ENCODE assay signal across 14 mouse cellular contexts in genomic region chr11:76497066-76497768, GRCm38 (mm10).
DNase-seq lines count a peak whose midpoint lies in the region; ATAC-seq and TF ChIP-seq lines count a peak whose summit lies in the region.
"Had no signal": no experiment of that assay in that cellular context is flagged by ENCODE, and none has a peak within 500 bp of the region (broad histone marks: within the 10 kb centered on the region; RNA-seq: fewer than 3 reads in every experiment).

No protein-coding gene starts in this region.

- no peak overlapping the region for H3K4me3 ChIP-seq in heart, embryonic 11.5 days (ENCODE audit: low read depth, low read length)
- H3K4me3 ChIP-seq in lung, postnatal 0 days (ENCODE audit: low read depth, low read length) = no peak overlapping the region
- no peak overlapping the region for H3K4me3 ChIP-seq in intestine, embryonic 15.5 days (replicated peaks)
- H3K4me3 ChIP-seq: embryonic facial prominence, embryonic 12.5 days; forebrain, embryonic 12.5 days; hindbrain, embryonic 13.5 days; midbrain, embryonic 12.5 days had no signal

- 57% methylated on average over 9 of the region's 9 CpGs for WGBS in heart, embryonic 11.5 days (ENCODE audit: insufficient replicate concordance)
- 50% methylated on average over 9 of the region's 9 CpGs for WGBS in lung, postnatal 0 days
- WGBS in intestine, embryonic 15.5 days = 77% methylated on average over 9 of the region's 9 CpGs

- peak overlapping the region; percentile 46; the same call in 1 of the 2 replicates for H3K9ac ChIP-seq in heart, embryonic 11.5 days (ENCODE audit: low read depth, low read length)
- no peak overlapping the region for H3K9ac ChIP-seq in lung, postnatal 0 days (replicated peaks; ENCODE audit: low read depth)
- H3K9ac ChIP-seq in intestine, embryonic 15.5 days = no peak overlapping the region
- H3K9ac ChIP-seq: embryonic facial prominence, embryonic 12.5 days; forebrain, embryonic 12.5 days; liver, embryonic 14.5 days; midbrain, embryonic 12.5 days had no signal

- H3K4me1 ChIP-seq in heart, embryonic 11.5 days (ENCODE audit: control insufficient read depth, insufficient read depth, low read length) = peaks cover 55% of the 10 kb centered on the region
- H3K4me1 ChIP-seq in lung, postnatal 0 days (ENCODE audit: insufficient read depth, low read depth, low read length) = peaks cover 22% of the 10 kb centered on the region
- peaks cover 27% of the 10 kb centered on the region for H3K4me1 ChIP-seq in intestine, embryonic 15.5 days (replicated peaks)

- H3K27me3 ChIP-seq in heart, embryonic 11.5 days (ENCODE audit: control insufficient read depth, insufficient read depth, low read length) = no peaks in the 10 kb centered on the region
- no peaks in the 10 kb centered on the region for H3K27me3 ChIP-seq in lung, postnatal 0 days (replicated peaks; ENCODE audit: insufficient read depth, low read length)
- no peaks in the 10 kb centered on the region for H3K27me3 ChIP-seq in intestine, embryonic 15.5 days (replicated peaks)
- H3K27me3 ChIP-seq: embryonic facial prominence, embryonic 12.5 days; hindbrain, embryonic 13.5 days had no signal

- no peaks in the 10 kb centered on the region for H3K36me3 ChIP-seq in heart, embryonic 11.5 days (ENCODE audit: control insufficient read depth, insufficient read depth, low read length)
- no peaks in the 10 kb centered on the region for H3K36me3 ChIP-seq in lung, postnatal 0 days (ENCODE audit: insufficient read depth, low read length)
- no peaks in the 10 kb centered on the region for H3K36me3 ChIP-seq in intestine, embryonic 15.5 days
- H3K36me3 ChIP-seq: embryonic facial prominence, embryonic 12.5 days; forebrain, embryonic 12.5 days; hindbrain, embryonic 13.5 days; midbrain, embryonic 12.5 days had no signal

- TF ChIP-seq CTCF in lung, postnatal 0 days (IDR thresholded peaks at IDR 0.05) = no peak

- H3K27ac ChIP-seq in heart, embryonic 11.5 days (ENCODE audit: low read depth, low read length) = peak overlapping the region; percentile 41
- peak overlapping the region; percentile 47; the same call in 1 of the 2 replicates for H3K27ac ChIP-seq in lung, postnatal 0 days (ENCODE audit: low read length)
- H3K27ac ChIP-seq in intestine, embryonic 15.5 days = no peak overlapping the region
- H3K27ac ChIP-seq: embryonic facial prominence, embryonic 12.5 days; forebrain, embryonic 12.5 days; hindbrain, embryonic 13.5 days; liver, embryonic 14.5 days; midbrain, embryonic 12.5 days had no signal

- no peak overlapping the region for H3K4me2 ChIP-seq in heart, embryonic 11.5 days
- no peak overlapping the region for H3K4me2 ChIP-seq in lung, postnatal 0 days (replicated peaks; ENCODE audit: low read depth, low read length)
- no peak overlapping the region for H3K4me2 ChIP-seq in intestine, embryonic 15.5 days (replicated peaks)
- H3K4me2 ChIP-seq: embryonic facial prominence, embryonic 12.5 days; forebrain, embryonic 12.5 days; hindbrain, embryonic 13.5 days; midbrain, embryonic 12.5 days had no signal

- no peak for DNase-seq in heart, adult 11 months
- DNase-seq in lung, postnatal 0 days (ENCODE audit: low spot score) = peak; percentile 67
- DNase-seq in lung, postnatal 14 days = no peak
- DNase-seq in heart, postnatal 4 days = peak; percentile 41
- peak; percentile 36 to 49 for DNase-seq in thymus, postnatal 10 days (ENCODE audit: low spot score in 2 of 2)
- DNase-seq: cerebellum, adult 9-10 months had no signal

- ATAC-seq in heart, embryonic 11.5 days (replicated peaks; ENCODE audit: insufficient number of reproducible peaks, low FRiP score, low TSS enrichment) = no peak
- peak; percentile 11; the same call in 1 of the 2 replicates for ATAC-seq in lung, postnatal 0 days
- no peak for ATAC-seq in intestine, embryonic 15.5 days
- ATAC-seq in erythroid progenitor cell, adult 5-6 weeks (replicated peaks; ENCODE audit: low FRiP score, poor library complexity, severe bottlenecking) = no peak

- TF ChIP-seq EP300 in lung, postnatal 0 days (IDR thresholded peaks at IDR 0.05) = no peak

- no peaks in the 10 kb centered on the region for H3K9me3 ChIP-seq in heart, embryonic 11.5 days (replicated peaks; ENCODE audit: control insufficient read depth, low read length)
- no peaks in the 10 kb centered on the region for H3K9me3 ChIP-seq in lung, postnatal 0 days (ENCODE audit: low read length)
- no peaks in the 10 kb centered on the region for H3K9me3 ChIP-seq in intestine, embryonic 15.5 days
- H3K9me3 ChIP-seq: embryonic facial prominence, embryonic 12.5 days; forebrain, embryonic 12.5 days; hindbrain, embryonic 13.5 days; midbrain, embryonic 12.5 days had no signal

Comparison
In these comparisons a context has a peak if more than half of its experiments do, and no peak if none do; other contexts are left out.
1. DNase-seq: peak in lung, postnatal 0 days (single experiment), heart, postnatal 4 days (single experiment) and thymus, postnatal 10 days (2 of 2); none in heart, adult 11 months (single experiment) and lung, postnatal 14 days (single experiment).